Mouse (Mus musculus) testis, adult 2 months (tissue): ENCODE measurements around the gene Ergic1.

ENCODE experiments used
- CTCF ChIP-seq: fragments of 200-500 bp; IDR thresholded peaks from 2 replicates; pipeline ENCODE4 v1.5.1; 2012; ENCODE audit warnings: low read depth, mild to moderate bottlenecking, inconsistent platforms, low read length, moderate library complexity; ENCODE audit not compliant: control insufficient read depth, insufficient read depth, insufficient replicate concordance
- POLR2A ChIP-seq: fragments of 200-500 bp; IDR thresholded peaks from 2 replicates; pipeline ENCODE4 v1.6.1; 2012; ENCODE audit warnings: low read depth, mild to moderate bottlenecking, inconsistent platforms, low read length, moderate library complexity; ENCODE audit not compliant: control insufficient read depth

- TF ChIP-seq POLR2A = no peak
- TF ChIP-seq CTCF = no peak
These were observed 55.4 kb downstream of the Ergic1 start for GRCm38 (mm10) chr17:26616696-26617095.
